Mouse (Mus musculus) effector memory CD4-positive, alpha-beta T cell, adult 7 months (primary cell): Measurements from ENCODE around the gene Slirp. TPM values are rescaled to one million over a fixed set of nuclear protein-coding genes. Genes with fewer than 3 reads are reported as not detected.

Source experiments
- polyA plus RNA-seq: library from polyadenylated mRNA; unstranded; fragments of 100-300 nt; shearing (Covaris generic); gene quantifications from one replicate; pipeline ENCODE4 v1.2.1, GENCODE M21; 2017

Slirp gene
- 46.1 TPM for polyA plus RNA-seq

DNA sequence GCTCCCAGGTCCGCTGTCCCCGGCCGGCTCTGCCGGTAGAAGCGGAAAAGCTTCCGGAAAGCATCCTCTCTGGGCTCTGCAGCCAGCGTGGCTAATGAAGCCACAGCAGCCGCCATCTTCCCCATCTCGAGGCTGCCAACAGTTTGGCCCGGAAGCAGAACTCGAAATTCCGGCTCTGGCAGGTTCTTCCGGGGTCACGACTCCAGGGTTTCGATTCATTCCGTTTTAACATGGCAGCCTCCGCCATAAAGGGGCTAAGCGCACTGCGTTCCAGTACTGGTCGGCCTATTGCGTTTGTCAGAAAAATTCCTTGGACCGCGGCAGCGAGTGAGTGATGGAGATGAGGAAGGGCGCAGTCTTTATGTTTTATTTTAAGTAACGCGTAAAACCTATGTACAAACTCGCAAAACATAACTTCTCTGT is at the start of gene Slirp, which contains the start of gene Alkbh1:
Gene Slirp, plus strand, starts transcription at position 197 of the 423 bp plus-strand sequence.
Gene Alkbh1, minus strand, starts transcription at position 318 of the 423 bp plus-strand sequence.

DNA sequence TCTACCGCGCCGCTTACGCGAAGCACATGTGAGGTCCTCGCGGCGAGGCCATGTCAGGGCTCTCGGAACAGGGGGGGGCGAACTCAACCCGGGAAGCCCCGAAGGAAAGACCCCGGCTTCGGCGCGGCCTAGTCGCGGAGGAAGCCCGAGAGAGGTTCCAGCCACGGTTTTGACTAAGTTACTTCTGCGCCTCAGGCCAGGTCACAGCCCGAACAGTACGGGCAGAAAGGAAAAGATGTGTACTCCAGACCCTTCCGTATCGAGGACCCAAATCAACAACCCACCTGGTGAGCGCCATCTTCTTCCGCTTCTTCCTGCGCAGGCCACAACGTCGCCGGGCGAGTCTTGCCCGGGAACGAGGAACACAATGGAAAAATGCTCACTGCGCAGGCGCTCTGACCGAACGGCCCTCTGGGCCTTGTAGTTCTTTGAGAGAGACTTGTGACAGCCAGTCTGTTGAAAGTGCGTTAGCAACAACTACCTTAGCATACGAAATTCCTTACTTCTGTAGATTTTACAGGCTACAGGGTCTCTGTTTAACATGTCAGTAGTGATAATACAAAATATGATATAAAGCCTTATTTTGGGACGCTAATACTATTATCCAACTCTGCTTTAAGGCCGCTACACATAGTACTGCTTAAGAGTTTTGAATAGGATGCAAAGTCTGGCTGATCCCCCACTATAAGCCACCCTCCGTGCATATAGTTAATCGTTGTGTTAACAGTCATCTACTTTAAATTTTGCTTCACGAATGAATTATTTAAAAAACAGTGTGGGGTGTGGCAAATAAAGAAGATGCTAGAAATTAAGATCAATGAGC is 28.5 kb downstream of the Slirp start, which contains the start of gene Snw1:
Gene Snw1, minus strand, starts transcription at position 311 of the 823 bp plus-strand sequence.

GRCm38 (mm10) chr12:87494421-87494820 is 50.7 kb downstream of the Slirp start, which contains the start of gene Gm5788:
Gene Gm5788 (plus strand): TSS chr12:87494721.

Other genes starting within 250 kb of the Slirp start
- gene Samd15, start 244.2 kb upstream of the Slirp start, polyA plus RNA-seq = 2.4 TPM
- gene Tmed8, start 243.4 kb upstream of the Slirp start, polyA plus RNA-seq = 7.9 TPM
- gene Noxred1, start 205.2 kb upstream of the Slirp start, polyA plus RNA-seq = 0.45 TPM
- gene Vipas39, start 177.6 kb upstream of the Slirp start, polyA plus RNA-seq = 19.8 TPM
- 153 TPM for gene Ahsa1, start 177.4 kb upstream of the Slirp start, polyA plus RNA-seq
- gene Ism2, start 144.2 kb upstream of the Slirp start, polyA plus RNA-seq = not detected
- 138 TPM for gene Sptlc2, start 55.5 kb upstream of the Slirp start, polyA plus RNA-seq
- gene Alkbh1, start 121 bp downstream of the Slirp start, polyA plus RNA-seq = 68.3 TPM
- gene Snw1, start 28.4 kb downstream of the Slirp start, polyA plus RNA-seq = 181 TPM
- gene Gm5788, start 50.8 kb downstream of the Slirp start, polyA plus RNA-seq = 1.1 TPM
- gene Gm8300, start 70.4 kb downstream of the Slirp start, polyA plus RNA-seq = 0.22 TPM
- not detected for gene Oog1, start 158.8 kb downstream of the Slirp start, polyA plus RNA-seq
- gene Gm4027, start 175.0 kb downstream of the Slirp start, polyA plus RNA-seq = not detected
- 0.95 TPM for gene Gm16381, start 200.7 kb downstream of the Slirp start, polyA plus RNA-seq